Mouse (Mus musculus) thymus, postnatal 0 days (tissue): ENCODE data around the gene Steap1. TPM values are rescaled to one million over a fixed set of nuclear protein-coding genes. Genes with fewer than 3 reads are reported as not detected.

Experiments
- DNase-seq: peaks from one replicate; pipeline ENCODE4 v3.0.0-alpha.2; 2015; ENCODE audit warnings: low spot score
- polyA plus RNA-seq: library from polyadenylated mRNA; unstranded; fragments of >200 nt; fragmentation: Nextera tagmentation; extraction: Ambion mirVana; gene quantifications from 2 replicates; pipeline ENCODE4 v1.2.1, GENCODE M21; 2015

The Steap1 gene
- polyA plus RNA-seq, 1 experiment from 2014 or later = 0.77 TPM

DNA sequence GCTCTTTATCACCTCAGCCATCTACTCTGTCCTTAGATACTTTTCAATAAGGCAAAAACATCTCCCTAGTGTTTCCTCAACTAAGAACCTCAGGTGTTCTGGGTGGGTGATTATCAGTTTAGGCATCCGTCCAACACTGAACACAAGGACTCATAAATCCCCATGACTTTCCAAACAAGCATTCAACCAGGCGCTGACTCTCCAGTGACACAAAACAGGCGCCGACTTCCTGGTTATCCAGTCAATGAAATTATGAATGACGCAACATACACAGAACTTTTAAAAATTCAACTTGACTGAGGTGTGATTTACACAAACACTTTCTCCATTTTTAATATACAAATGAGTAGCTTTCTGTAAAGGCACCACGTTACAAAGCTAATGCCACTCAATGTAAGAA lies 60.9 kb downstream of the Steap1 start:
- DNase-seq = no peak

DNA sequence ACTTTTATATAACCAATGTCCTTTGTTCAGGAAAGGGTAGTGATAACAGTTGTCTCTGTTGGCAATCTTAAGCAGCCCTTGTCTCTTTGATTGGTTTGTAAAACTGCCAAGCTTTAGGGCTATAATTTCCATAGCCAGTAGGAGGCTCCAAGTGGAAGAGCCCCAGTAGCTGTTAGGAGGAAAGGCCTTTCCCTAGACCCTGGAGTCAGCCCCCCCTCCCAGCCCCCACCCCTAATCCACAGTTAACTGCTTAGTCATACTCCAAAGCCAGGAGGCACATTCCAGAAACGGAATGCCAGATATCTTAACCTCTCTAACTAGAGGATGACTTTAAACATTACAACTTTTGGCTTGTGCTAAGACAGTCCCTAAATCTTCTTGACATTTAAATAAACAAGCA lies 62.2 kb downstream of the Steap1 start:
- DNase-seq = no peak

Other genes with a start within 250 kb of the Steap1 start
- 2.3 and 2.8 TPM in 2 replicates for gene Cldn12, start 234.4 kb downstream of the Steap1 start, polyA plus RNA-seq
- 14.4 and 16.0 TPM in 2 replicates for gene Gtpbp10, start 189.8 kb downstream of the Steap1 start, polyA plus RNA-seq
- 0.45 and 0.70 TPM in 2 replicates for gene Gm8773, start 175.5 kb downstream of the Steap1 start, polyA plus RNA-seq
- gene Cfap69, start 85.1 kb downstream of the Steap1 start, polyA plus RNA-seq = 0.27 and 0.85 TPM in 2 replicates
- gene Steap2, start 54.7 kb downstream of the Steap1 start, polyA plus RNA-seq = 0.49 and 0.57 TPM in 2 replicates